Mouse (Mus musculus): ENCODE measurements at regions not wholly inside any gene's neighbourhood (a gene's known extent, or its start where the extent isn't known, plus 50 kb on each side); places are given as distances from the start of the nearest gene placed in this dataset.
"Not testable (repeated sequence)": the region's sequence is repeated elsewhere in the genome, so short reads cannot be mapped to it uniquely, and the experiment has no call there.

- no peak for DNase-seq
Observed at GRCm38 (mm10) chr2:100918122-100918521, 706.4 kb upstream of the Rag2 start.

- no peak for DNase-seq
Observed at GRCm38 (mm10) chr2:100919537-100920212, 704.8 kb upstream of the Rag2 start.

DNA sequence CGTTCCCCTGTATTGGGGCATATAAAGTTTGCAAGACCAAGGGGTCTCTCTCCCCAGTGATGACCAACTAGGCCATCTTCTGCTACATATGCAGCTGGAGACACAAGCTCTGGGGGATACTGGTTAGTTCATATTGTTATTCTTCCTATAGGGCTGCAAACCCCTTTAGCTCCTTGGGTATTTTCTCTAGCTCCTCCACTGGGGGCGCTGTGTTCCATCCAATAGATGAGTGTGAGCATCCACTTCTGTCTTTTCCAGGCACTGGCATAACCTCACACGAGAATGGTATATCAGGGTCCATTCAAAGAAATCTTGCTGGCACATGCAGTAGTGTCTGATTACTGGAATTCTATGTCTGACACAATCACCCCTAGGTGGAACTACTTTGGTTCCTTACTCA is 675.9 kb upstream of the Rag2 start:
- DNase-seq, result not testable (repeated sequence)

DNA sequence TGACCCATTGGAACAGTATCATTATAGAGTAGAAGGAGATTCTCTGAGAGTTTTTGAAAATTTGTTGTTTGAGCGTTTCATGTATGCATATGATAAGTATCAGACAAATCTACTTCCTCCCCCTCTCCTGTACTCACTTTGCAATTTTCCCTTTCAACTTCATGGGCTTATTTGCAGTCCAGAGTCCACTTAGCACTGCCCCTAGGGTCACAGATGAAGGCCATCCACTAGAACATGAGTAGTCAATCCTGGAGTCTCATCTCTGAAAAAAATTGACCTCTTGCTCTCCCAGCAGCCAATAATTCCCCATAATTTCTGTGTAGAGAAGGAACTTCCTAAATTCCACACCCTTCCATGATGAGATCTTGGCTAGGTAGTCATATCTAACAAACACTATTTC is 665.1 kb upstream of the Rag2 start:
- DNase-seq, result no peak

- no peak for DNase-seq
Observed at GRCm38 (mm10) chr2:100964584-100964983, 659.9 kb upstream of the Rag2 start.

GRCm38 (mm10) chr2:100977202-100977601 is 647.3 kb upstream of the Rag2 start:
- no peak for DNase-seq

DNA sequence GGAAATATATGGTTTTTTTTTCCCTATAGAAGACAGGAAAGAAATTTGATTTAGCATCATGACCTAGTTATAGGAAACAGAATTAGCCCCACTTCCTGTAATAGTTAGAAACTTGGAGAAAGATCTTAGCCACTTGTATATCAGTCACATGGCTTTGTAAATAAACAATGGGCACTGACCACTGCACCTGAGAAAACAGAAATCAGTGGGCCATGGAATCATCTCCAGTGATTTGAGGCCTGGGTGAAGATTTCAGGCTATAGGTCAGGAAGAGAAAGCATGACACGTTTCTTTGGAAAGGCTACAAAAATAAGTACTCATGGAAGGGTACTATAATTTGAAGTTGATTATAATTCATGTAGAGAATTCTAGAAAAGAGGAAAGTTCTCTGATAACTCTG is 642.2 kb upstream of the Rag2 start:
- DNase-seq, result no peak

GRCm38 (mm10) chr2:101015353-101015752 is 609.2 kb upstream of the Rag2 start:
- DNase-seq, result no peak

GRCm38 (mm10) chr2:101019384-101019783 is 605.1 kb upstream of the Rag2 start:
- no peak for DNase-seq

- peak; percentile 44 for DNase-seq
Observed at GRCm38 (mm10) chr2:101021515-101021914, 603.0 kb upstream of the Rag2 start.

DNA sequence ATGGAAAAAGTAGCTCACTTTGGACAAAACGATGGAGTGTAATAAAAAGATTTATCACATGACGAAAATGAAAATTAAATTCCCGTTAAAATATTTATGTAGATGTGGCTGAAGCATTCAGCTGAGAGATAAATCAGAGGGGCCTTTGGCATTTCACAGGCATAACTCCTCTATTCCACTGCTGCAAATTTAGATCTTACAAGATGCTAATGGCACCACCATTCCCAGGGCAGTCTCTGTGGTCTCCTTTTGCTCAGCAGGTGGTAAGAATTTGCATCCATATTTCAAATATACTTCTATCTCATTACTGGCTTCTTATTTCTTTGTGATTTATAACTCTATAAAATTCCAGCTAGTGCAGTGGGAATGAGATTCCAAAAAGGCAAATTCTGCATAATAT is 581.5 kb upstream of the Rag2 start:
- DNase-seq, result no peak

DNA sequence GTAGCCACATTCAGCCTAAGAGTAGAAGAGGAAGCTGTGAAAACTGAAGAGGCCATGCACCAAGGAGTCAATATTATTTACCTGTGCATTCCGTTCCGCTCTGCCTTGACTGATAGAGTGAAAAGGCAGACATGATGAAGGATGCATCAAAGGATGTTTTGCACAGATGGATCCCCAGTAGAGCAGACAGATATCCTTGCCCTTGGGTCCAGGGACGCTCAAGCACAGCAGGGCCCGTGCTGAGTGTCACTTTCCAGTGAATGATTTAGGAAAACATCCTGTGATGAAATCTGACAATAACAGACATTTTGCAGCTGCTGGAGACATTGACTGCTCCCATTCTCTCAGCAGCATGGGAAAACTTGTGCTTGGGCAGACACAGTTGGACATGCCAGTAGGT is 561.6 kb upstream of the Rag2 start:
- DNase-seq, result no peak

DNA sequence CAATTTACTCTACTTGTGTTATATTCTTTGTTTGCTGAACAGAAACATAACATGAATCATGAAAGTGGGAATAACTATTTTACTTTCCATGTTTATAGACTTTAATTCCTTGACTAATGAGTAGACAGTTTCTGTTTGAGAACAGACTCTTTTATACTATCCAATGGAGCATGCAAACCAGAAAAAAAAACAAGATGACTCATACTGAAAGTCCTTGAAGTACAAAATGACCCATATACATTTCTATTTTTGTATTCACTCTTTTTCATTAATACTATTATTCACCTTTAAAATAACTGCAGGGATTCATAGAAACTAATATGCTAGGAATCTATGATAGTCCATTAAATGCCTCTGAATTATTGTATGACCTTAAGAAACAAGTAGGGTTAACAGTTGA is 549.5 kb upstream of the Rag2 start:
- DNase-seq, result no peak

DNA sequence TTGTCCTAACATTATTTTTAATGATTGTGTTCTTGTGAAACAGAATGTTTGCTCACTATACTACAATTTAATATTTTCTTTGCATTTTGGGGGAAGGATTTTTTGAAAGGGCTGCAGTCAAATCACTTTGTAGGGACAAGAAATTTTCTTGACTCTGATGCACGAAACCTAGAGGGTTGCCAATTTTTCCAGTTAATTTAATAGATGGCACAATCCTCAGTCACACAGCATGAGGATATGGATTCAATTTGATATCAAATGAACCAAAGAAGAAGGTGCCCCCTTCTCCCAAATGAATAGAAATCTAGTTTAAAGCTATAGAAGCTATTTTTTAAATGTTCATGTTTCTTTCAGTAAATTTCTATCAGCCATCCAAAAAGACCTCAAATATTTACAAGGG is 544.3 kb upstream of the Rag2 start:
- DNase-seq, result no peak

DNA sequence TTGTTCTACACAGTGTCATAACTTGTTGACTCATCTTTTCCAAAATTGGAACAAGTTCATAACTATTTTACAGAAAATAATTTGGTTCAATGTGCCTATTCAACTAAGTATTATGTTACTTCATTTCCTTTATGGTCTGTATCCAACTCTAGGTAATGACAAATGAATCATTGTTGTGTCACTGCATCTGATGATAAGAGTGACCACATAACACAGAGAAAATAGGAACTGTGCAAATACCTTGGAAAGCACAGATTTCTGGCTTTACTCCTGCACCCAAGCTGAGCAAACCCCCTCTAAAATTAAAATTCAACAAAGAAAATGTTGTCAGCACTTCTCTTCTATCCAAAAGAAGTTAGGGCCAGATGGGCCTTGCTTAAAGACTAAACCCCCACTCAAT is 540.7 kb upstream of the Rag2 start:
- no peak for DNase-seq

DNA sequence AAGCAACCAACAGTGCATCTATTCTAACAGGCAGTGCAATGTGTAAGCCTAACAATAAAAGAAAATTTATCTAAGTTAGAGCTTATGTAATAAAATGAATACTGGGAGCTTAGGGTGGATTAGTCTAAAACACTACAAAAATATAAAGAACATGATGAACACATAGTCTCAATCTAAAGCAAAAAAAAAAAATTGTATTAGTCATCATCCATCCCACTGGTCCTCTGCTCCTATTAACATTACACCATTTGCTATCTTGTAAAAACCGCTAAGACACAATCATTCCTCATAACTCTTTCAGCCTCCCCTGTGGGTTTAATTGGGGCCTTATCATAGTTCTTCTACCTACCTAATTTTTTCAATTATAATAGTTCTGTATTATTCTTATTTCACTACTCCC is 539.9 kb upstream of the Rag2 start:
- DNase-seq, result no peak

DNA sequence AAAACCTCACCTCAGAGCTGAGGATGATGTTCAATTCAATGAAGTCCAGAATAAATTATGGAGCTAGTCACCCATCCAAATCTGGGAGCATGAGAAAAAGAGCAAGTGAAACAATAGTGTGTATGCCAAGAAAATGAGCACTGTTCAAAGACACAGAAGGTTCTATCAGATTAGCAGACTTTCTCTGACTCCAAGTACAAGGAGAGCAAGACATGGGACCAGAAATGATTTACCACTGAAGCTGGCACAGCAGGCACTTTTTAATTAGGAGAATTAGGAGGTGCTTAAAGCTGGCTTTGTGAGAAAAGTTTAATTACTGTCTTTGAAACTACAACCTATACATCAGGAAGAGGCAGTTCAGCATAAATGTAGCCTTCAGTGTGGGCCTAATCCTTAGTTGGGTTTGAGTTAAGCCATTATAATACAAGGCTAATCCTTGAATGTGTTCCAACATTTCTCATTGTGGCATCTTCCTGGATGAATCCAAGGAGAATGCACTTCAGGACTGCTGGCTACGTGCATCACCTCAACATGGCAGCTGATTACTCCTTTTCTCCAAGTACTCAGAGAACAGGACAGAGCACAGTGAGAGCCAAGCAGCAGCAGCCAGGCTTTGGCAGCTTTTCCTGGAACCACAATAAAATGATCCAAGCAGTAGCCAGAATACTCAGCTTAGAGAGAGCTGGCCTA is 517.2 kb upstream of the Rag2 start:
- DNase-seq, result no peak

- DNase-seq, result no peak
Observed at GRCm38 (mm10) chr2:101136867-101137266, 487.7 kb upstream of the Rag2 start.

DNA sequence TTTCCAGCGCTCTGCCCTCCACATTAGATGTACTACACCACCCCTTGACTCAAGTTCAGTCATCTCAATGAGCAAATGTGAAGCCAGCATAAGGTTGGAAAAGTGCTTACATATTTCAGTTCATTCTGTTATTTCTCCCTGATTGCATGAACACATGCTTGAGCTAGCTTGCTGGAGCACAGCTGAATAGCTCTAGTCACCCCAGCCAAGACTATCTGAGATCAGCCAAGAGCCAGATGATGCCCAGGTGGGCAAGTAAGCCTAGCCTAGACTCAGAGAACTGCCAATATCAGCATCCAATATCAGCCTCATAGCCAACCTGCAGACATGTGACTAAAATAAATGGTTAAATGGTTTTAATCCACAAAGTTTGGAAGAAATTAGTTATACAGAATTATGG is 484.6 kb upstream of the Rag2 start:
- DNase-seq, result no peak

- no peak for DNase-seq
Observed at GRCm38 (mm10) chr2:101156755-101157271, 467.7 kb upstream of the Rag2 start.

- no peak for DNase-seq
Observed at GRCm38 (mm10) chr2:101159276-101159675, 465.2 kb upstream of the Rag2 start.

DNA sequence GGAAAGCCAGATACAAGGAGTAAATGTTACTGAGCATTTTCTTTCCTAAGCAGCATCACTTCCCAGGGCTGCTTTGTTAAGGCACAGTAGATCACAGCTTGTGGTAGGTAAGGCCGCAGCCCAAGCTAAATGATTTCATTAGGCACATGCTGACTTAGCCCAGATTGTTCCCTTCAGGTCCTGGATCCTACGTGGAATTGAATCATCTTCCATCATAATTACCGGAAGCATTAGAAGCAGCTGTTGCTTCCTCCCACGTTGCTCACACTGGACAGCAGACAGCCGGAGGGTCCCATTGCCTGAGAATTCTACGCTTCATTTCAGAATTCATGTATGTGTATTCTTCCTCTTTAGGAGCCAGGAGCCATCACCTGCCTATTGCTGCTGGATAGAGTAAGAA is 458.6 kb upstream of the Rag2 start:
- DNase-seq, result no peak

GRCm38 (mm10) chr2:101172806-101173205 is 451.7 kb upstream of the Rag2 start:
- peak; percentile 37 for DNase-seq

- no peak for DNase-seq
Observed at GRCm38 (mm10) chr2:101175124-101175523, 449.4 kb upstream of the Rag2 start.

DNA sequence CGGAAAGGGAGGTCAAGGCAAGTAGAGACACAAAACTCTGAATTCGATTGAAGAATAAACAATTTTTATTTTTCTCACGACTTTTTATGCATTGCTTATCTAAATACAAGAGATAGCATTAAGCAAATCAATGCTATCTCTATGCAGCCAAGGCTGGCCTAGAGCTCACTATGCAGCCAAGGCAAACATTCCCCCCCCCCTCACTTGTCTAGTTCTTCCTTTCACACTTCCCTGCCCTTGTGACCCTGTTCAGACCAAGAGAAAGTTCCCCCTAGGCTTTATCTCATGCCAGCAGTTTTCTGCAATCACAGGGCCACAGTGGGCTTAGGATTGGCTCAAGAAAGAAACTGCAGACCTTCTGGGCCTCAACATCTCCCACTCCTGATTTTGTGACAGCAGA is 417.9 kb upstream of the Rag2 start:
- DNase-seq, result no peak

Data from right cerebral cortex, postnatal 25 days (tissue).